Mouse (Mus musculus) brain, embryonic 14.5 days (tissue): ENCODE measurements around the gene Olfr874. TPM values are rescaled to one million over a fixed set of nuclear protein-coding genes. Genes with fewer than 3 reads are reported as not detected.

Source experiments
- DNase-seq: peaks from one replicate; pipeline ENCODE4 v3.0.0-alpha.2; 2011; ENCODE audit warnings: low read depth
- CTCF ChIP-seq: fragments of 200-500 bp; IDR thresholded peaks from 2 replicates; pipeline ENCODE4 v1.5.1; 2012; ENCODE audit warnings: inconsistent platforms, mild to moderate bottlenecking, moderate library complexity, borderline replicate concordance; ENCODE audit not compliant: insufficient read depth, insufficient read length; ENCODE audit errors: extremely low read depth
- POLR2A ChIP-seq: fragments of 200-500 bp; IDR thresholded peaks from 2 replicates; pipeline ENCODE4 v1.6.1; 2012; ENCODE audit warnings: mild to moderate bottlenecking, inconsistent platforms, borderline replicate concordance; ENCODE audit not compliant: poor library complexity, insufficient read depth, insufficient read length, severe bottlenecking; ENCODE audit errors: extremely low read depth
- polyA plus RNA-seq: library from polyadenylated mRNA; depleted of rRNA; stranded (reverse); fragments of >200 nt; gene quantifications from 2 replicates; pipeline ENCODE4 v1.2.3, GENCODE M21; 2012; rRNA removed

Gene Olfr874
- 0.10 TPM in 1 of 2 replicates, not detected in the other for polyA plus RNA-seq

- DNase-seq: no peak
- TF ChIP-seq POLR2A: no peak
- TF ChIP-seq CTCF: no peak
Measured at GRCm38 (mm10) chr9:37744806-37745205, at the start of gene Olfr874. Gene Olfr874, plus strand, starts transcription at chr9:37745106.

GRCm38 (mm10) chr9:37716150-37716549, 28.8 kb upstream of the Olfr874 start, which contains the start of gene Olfr160:
Gene Olfr160, minus strand, starts transcription at chr9:37716250.
- TF ChIP-seq POLR2A (no peak), CTCF (no peak)
- no peak for DNase-seq

- TF ChIP-seq CTCF (no peak), POLR2A (no peak)
- DNase-seq: no peak
Measured at GRCm38 (mm10) chr9:37734310-37734709, 10.6 kb upstream of the Olfr874 start.

GRCm38 (mm10) chr9:37750319-37751075, 5.6 kb downstream of the Olfr874 start:
- DNase-seq: peak; percentile 71
- no peak for TF ChIP-seq POLR2A
- no peak for TF ChIP-seq CTCF

- peak; percentile 37 for DNase-seq
- no peak for TF ChIP-seq POLR2A
- no peak for TF ChIP-seq CTCF
Measured at GRCm38 (mm10) chr9:37751467-37751866, 6.6 kb downstream of the Olfr874 start.

- DNase-seq: no peak
- TF ChIP-seq POLR2A (no peak), CTCF (no peak)
Measured at GRCm38 (mm10) chr9:37752006-37752405, 7.1 kb downstream of the Olfr874 start.

GRCm38 (mm10) chr9:37761728-37762127, 16.8 kb downstream of the Olfr874 start:
- TF ChIP-seq CTCF (no peak), POLR2A (no peak)
- DNase-seq: peak; percentile 67

- no peak for DNase-seq
- TF ChIP-seq CTCF: peak; percentile 17; the same call in 1 of the 2 replicates
- no peak for TF ChIP-seq POLR2A
Measured at GRCm38 (mm10) chr9:37762541-37762940, 17.6 kb downstream of the Olfr874 start.

- TF ChIP-seq POLR2A (no peak), CTCF (no peak)
- DNase-seq: no peak
Measured at GRCm38 (mm10) chr9:37770661-37771060, 25.8 kb downstream of the Olfr874 start.

- DNase-seq: no peak
- TF ChIP-seq POLR2A (no peak), CTCF (no peak)
Measured at GRCm38 (mm10) chr9:37771759-37772158, 26.9 kb downstream of the Olfr874 start, which contains the start of gene Olfr875. Gene Olfr875, plus strand, starts transcription at chr9:37771857.

- peak; percentile 84 for DNase-seq
- TF ChIP-seq CTCF: no peak
- TF ChIP-seq POLR2A: no peak
Measured at GRCm38 (mm10) chr9:37782766-37783260, 37.9 kb downstream of the Olfr874 start.

- peak; percentile 59 for DNase-seq
Measured at GRCm38 (mm10) chr9:37783394-37784387, 38.8 kb downstream of the Olfr874 start.
